Mouse (Mus musculus): Measurements from ENCODE around the gene Gm3952. TPM values are rescaled to one million over a fixed set of nuclear protein-coding genes. Genes with fewer than 3 reads are reported as not detected.

The Gm3952 gene
- total RNA-seq (2021), result not detected
- long read RNA-seq, experiment 1, result 0 reads
- long read RNA-seq, experiment 2, result 0 reads

- no peak for DNase-seq
Observed at GRCm38 (mm10) chr8:128798594-128798993, at the start of gene Gm3952. TSS of gene Gm3952 (minus strand) at chr8:128798694.

DNA sequence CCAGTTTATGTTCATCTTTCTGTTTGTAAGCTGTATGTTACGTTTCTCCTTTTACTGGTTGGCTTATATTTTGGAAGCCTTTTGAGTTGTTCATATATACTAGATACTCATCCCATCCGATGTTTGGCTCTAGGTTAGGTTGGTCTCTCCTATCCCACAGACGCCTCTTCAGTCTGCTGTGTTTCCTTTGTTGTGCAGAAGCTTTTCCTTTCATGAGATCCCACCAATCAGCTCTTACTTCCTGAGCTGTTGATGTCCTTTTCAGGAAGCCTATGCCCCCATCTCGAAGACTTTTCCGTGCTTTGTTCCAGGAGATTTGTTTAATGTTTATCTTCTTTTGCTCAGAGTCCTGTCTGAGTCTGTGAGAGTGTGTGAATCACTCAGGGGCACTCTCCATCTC lies 45.3 kb upstream of the Gm3952 start:
- DNase-seq, result no peak

DNA sequence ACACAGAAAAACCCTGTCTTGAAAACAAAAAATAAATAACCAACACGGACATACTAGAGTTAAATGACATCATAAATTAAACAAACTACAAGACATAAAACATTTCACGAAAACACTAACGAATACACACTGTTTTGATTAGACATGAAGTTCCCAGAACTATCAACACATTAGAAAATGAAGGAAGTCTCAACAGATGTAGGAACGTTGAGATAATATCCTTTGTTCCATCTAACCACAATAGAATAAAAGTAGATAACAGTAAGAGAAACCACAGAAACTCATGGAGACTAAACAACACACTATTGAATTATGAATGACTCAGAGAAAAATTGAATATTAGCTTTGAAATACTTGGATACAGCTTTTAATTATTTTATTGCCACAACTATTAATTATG lies 14.0 kb upstream of the Gm3952 start:
- DNase-seq, result no peak

GRCm38 (mm10) chr8:128735692-128736091 lies 62.8 kb downstream of the Gm3952 start:
- DNase-seq, result no peak

DNA sequence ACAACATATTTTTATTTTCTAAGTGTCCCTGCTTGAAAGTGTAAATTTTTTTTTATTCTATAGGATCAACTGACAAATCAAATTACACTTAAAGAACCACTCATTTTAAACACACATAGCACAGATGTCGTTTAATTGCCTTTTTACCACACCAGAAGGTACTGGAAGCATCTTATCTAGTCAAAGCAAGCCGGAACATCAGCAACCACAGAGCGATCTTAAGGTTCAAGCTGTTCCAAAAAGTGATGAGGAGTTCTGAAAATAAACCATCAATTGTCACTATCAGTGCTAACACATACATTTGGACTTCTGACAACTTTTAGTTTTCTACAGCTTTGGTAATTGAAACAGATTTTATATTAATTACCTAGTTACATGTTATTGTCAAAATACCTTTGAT lies 64.4 kb downstream of the Gm3952 start:
- DNase-seq, result no peak

DNA sequence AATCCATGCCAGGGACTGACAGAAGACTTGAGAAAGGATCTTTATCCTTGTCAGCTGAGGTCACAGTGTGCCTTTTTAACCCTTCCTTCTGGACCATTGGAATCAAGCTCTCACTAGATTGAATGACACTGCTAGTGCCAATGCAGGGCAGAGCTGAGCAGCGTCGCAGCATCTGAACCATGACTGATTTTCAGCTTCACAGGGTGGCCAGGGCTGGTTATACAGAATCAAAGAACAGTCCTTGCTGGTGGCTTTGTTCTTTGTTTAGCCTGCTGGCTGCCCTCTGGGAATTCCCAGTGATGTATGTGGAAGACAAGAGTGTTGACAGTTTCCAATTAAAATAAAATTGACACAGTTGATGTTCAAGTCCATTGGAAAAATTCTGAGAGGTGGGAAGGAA lies 66.2 kb downstream of the Gm3952 start:
- no peak for DNase-seq

DNA sequence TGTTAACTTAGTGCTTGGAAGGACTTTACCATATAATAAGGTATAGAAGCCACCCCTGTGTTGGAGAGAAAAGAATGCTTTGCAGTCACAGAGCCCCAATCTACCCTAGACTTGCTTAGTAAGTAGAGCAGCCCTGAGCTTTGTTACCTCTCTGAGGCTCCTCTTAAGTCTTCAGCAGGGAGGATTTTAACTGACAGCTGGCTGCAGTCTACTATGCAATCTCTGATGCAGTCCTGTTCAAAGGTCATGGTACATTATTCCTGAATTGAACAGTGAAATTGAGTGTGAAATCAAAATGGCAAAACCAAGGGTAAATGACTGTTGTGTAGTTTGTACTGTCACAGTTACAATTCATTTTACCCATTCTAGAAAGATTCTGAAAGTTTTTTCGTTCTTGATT lies 71.3 kb downstream of the Gm3952 start:
- no peak for DNase-seq

- DNase-seq, result peak; percentile 5 to 8
Observed at GRCm38 (mm10) chr8:128724819-128725218, 73.7 kb downstream of the Gm3952 start.

- no peak for DNase-seq
Observed at GRCm38 (mm10) chr8:128716184-128716583, 82.3 kb downstream of the Gm3952 start.

DNA sequence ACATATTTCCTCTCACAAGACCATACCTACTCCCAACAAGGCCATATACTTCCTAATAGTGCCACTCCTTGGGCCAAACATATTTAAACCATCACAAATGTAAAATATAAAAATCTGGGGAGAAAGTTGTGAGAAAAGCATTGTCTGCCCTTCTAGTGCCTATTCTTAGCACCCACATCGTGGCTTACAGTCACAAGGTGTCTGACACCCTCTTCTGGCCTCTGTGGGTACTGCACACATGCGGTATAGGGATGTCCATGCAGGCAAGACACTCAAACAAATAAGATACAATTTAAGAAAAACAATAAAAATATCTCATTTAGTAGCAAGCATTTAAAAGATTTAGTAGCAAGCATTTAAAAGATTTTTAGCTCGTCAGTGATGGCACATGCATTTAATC lies 89.2 kb downstream of the Gm3952 start:
- DNase-seq, result peak; percentile 83 to 87

GRCm38 (mm10) chr8:128704836-128705235 lies 93.7 kb downstream of the Gm3952 start:
- no peak for DNase-seq

DNA sequence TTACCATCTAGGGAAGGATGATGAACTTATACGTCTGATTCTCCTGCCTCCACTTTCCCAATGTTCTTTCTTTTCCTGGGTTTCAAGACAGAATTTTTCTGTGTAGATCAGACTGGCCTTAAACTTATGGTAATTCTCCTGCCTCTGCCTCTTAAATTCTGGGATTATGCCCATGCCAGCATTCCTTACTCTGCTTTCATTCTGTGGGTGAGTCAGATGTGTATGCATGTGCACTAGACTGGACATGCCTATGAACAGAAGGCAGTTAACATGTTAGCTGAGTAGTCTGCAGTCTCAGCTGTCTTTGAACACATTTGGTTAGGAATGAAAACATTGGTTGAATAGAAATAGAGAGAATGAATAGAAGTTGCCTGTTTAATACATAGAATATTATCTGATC lies 94.1 kb downstream of the Gm3952 start:
- DNase-seq, result no peak

GRCm38 (mm10) chr8:128697945-128698344 lies 100.5 kb downstream of the Gm3952 start:
- no peak for DNase-seq

GRCm38 (mm10) chr8:128696701-128697397 lies 101.6 kb downstream of the Gm3952 start:
- DNase-seq, result no peak

Other genes with a start within 250 kb of the Gm3952 start
- 100 to 1,000 TPM; 280 to 291 TPM for gene Itgb1, start 113.0 kb downstream of the Gm3952 start, total RNA-seq (2021)